Mouse (Mus musculus) T-helper 17 cell (primary cell): ENCODE data around the gene Fbxw8.

ENCODE experiments used
- in situ Hi-C, 2 experiments: fragments of 300-600 bp; cut with MboI, MseI; formaldehyde crosslinking; loops; 1 replicate in 1 of 2; 2 replicates in 1 of 2; pipeline ENCODE4 v1.15.1; 2025; ENCODE audit warnings: high pct_unique_total_duplicates in 2 of 2

The Fbxw8 gene

DNA sequence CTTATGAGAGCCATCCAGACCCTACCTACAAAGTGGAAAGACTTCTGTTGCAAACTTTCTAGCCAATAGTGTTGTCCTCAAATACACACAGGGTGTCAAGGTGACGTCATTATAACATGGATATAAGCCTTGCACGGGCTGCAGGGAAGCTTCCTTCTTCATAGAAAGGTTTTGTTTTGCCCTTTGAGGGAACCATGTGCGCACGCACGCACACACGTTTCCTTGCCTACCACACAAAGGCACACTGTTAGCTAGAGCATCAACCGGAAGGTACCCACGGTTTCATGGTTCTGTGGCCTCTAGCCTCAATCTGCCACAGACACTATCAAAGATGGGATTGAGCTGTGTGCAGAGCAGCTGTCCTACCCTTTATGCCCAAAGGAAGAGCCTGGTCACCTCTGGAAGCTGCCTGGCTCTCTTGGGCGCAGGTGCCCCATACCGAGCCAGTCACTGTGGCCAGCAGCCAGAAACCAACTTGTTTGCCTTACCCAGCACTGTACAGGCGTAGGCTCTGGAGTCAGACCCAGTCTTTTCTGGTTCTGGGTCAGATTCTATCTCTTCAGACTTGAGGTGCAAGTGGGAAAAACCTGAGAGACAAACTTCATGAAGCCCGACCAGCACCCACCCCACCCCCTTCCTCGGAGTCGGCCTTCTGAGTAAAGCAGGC, 108.0 kb downstream of the Fbxw8 start:
- in situ Hi-C loops = no loop called here

- in situ Hi-C loops = no loop called here
Observed at GRCm38 (mm10) chr5:118045385-118045784, 109.9 kb downstream of the Fbxw8 start.

- in situ Hi-C loops = no loop called here
Observed at GRCm38 (mm10) chr5:118044907-118045306, 110.4 kb downstream of the Fbxw8 start.

DNA sequence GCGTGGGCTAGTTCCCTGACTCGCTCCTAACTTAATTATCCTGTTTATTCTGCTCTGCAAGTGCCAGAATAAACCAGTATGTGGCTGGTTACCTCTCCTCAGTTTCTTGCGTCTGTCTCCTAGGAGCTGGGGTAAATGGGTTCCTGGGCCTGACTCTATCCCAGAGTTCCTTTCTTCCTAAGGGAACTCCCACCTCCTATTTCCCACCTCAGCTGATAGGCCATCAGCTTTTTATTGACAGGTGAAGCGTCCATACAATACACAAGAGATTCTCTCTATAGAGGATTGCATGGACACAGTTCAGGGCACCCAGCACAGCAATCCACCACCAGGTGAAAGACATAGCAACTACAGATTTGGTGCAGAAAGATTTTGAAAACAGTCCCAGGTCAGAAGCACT, 111.5 kb downstream of the Fbxw8 start:
- in situ Hi-C loops = no loop called here

DNA sequence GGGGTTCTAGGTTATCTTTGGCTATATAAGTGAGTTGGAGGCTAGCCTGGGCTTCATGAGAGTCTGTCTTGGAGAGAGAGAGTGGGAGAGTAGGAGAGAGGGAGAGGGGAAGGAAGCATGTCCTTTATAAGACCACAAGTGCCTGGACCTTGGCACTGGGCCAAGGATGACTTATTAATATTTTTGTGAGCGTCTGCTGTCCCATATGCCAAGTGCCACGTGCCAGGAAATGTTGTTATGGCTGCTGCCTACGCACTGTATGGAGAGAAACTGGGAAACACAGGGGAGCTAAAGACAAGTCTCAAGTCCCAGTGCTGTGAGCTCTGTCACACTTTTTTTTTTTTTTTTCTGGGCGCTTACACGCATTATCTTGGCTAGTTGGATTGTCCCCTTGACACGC, 112.7 kb downstream of the Fbxw8 start:
- in situ Hi-C loops = no loop called here

GRCm38 (mm10) chr5:118039241-118039668, 116.0 kb downstream of the Fbxw8 start:
- in situ Hi-C loops = no loop called here

DNA sequence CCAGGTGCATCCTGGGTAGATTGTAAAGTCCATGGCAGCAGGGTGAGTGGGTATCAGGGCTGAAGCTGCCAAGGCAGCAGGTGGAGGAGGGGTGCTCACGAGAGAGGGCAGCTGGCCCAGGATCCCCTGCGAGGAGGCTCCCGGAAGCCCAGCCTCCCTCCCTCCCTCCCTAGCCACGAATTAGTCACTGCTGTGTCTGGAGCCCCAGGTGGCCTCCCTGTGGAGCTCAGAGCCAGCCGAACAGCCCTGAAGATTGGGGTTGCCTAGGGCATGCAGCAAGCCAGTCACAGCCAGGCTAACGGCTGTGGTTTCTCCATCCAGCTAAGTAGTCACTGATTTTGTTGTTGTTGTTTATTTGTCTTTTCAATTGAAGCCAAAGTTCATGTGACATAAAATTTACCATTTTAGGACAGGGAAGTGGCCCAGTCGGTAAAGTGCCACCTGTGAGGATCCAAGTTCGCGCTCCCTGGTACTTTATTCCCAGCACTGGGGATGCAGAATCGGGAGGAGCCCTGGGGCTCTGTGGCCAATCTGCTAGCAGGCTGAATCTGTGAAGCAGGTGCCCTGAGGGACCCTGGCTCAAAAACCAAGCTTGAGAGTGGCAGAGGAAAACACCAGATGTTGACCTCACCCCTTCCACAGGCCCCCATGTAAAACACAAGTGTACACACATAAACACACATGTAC, 117.3 kb downstream of the Fbxw8 start:
- in situ Hi-C loops = no loop called here

DNA sequence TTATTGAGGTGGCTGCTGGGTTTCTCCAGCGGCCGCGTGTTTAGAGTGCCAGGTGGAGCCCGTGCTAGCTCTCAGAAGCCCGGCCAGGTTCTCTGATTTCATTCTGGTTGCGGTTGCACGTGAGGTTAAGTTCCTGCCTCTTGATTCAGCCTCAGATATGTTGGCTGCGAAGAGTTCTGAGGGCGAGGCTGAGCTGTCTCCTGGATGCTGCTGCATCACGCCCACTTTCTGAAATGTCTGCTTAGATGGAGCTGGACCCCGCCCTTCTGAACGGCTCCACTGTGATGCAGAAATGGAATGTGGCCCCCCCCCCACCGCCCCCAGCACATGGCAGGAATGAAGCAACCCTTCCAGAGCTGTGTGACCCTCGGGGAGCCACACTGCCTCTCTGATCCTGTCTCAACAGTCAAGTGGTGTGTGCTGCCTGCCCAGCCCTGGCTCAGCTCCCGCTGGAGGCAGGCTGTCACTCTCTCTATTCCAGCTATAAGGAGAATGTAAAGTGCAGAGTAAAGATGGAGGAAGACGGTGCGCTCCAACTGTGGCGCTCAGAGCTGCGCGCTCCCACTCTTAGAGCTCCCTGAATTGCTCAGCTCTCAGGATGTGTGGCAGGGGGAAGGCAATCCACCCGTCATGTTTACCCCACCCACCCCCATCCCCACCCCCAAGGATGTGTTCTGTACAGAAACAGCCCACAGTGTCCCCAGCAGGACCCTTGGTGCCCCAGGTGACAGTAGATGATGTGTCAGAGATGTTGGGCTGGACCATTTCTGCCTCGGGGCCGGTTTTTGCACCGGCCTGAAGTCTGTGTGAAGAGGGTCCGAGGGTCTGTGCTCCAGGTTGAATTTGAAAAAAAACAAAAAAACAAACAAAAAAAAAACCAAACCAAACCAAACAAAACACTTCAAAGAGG, 118.1 kb downstream of the Fbxw8 start:
- in situ Hi-C loops = no loop called here

DNA sequence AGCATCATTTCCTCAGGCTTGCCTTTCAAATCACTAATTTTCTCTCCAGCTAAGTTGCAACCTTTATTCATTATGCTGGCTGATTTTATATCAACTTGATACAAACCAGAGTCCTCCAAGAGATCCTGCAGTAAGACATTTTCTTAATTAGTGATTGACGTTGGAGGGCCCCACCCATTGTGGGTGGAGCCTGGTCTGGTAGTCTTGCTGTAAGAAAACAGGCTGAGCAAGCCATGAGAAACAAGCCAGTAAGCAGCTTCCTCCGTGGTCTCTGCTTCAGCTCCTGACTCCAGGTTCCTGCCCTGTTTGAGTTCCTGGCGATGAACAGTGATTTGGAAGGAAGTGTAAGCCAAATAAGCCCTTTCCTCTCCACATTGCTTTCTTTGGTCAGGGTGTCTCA, 119.5 kb downstream of the Fbxw8 start:
- in situ Hi-C loops = no loop called here

- in situ Hi-C loops = no loop called here
Observed at GRCm38 (mm10) chr5:118034632-118035031, 120.6 kb downstream of the Fbxw8 start.

DNA sequence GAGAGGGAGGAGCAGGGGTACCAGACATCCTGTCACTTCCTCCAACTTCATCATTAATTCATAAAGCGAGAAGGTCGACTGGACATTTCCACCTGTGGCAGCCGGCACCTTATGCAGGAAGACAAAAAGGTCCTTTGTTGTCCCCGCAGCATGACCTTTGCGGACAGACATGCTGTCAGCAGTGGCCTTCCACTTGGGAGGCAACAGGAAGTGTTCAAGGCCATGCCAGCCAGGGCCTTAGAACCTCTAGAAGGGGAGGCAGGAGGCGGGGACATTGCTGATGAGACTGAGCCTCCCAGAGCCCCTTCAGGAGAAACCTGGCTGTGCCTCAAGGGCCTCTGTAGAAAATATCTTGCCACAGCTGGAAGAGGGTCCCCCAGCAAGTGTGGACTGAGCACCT, 121.5 kb downstream of the Fbxw8 start:
- in situ Hi-C loops = no loop called here

DNA sequence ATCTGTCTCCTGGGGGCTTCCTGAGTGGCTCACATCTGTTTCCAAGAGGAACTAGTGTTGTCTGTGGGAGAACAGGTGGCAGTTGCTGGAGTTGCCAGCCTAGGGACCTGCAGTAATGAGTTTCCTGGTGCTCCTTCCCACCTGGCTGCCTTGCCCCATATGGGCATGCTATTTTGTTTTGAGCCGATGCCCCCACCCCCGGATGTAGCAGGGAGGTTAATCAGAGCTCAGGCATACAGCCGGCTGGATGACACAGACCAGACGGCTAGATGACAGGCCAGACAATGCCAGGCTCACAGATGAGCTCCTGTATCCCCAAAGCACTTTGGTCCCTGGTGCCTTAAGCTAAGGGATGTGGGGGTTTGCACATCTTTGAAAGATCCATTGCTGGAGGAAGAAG, 121.9 kb downstream of the Fbxw8 start:
- in situ Hi-C loops = no loop called here

DNA sequence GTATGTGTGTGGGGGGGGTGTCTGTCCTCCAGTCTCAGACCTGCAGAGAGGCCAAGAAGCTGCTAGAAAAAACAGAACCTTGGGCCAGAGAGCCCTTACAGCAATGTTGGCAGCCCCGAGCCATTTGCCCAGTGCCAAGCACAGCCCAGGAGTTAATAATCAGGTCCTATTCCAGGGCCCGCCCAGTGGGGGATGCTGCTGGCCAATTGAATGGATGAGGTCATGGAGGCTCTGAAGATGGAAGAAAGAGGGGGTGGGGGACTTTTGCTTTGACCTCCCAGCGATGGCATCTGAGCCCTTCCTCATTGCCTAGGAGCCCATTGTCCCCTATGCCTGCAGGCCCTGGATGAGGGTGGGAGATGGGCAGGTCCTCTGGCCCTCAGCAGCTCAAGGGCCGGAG, 123.8 kb downstream of the Fbxw8 start:
- in situ Hi-C loops = no loop called here

- in situ Hi-C loops = no loop called here
Observed at GRCm38 (mm10) chr5:118031059-118031458, 124.2 kb downstream of the Fbxw8 start.

- in situ Hi-C loops = no loop called here
Observed at GRCm38 (mm10) chr5:118030022-118030675, 125.1 kb downstream of the Fbxw8 start.

- in situ Hi-C loops = loop anchor here (5.0 kb wide), 1 partner anchor 38 kb away; no protein-coding TSS in a partner anchor
Observed at GRCm38 (mm10) chr5:118029420-118029819, 125.8 kb downstream of the Fbxw8 start.

- in situ Hi-C loops = loop anchor here (5.0 kb wide), 1 partner anchor 38 kb away; no protein-coding TSS in a partner anchor
Observed at GRCm38 (mm10) chr5:118029035-118029408, 126.2 kb downstream of the Fbxw8 start.

GRCm38 (mm10) chr5:118028191-118029034, 126.9 kb downstream of the Fbxw8 start:
- in situ Hi-C loops = loop anchor here (5.0 kb wide), 1 partner anchor 39 kb away; no protein-coding TSS in a partner anchor

- in situ Hi-C loops = loop anchor here (5.0 kb wide), 1 partner anchor 40 kb away; no protein-coding TSS in a partner anchor
Observed at GRCm38 (mm10) chr5:118027698-118028190, 127.5 kb downstream of the Fbxw8 start, which contains the start of gene Tesc. Gene Tesc, plus strand, starts transcription at chr5:118027743.

DNA sequence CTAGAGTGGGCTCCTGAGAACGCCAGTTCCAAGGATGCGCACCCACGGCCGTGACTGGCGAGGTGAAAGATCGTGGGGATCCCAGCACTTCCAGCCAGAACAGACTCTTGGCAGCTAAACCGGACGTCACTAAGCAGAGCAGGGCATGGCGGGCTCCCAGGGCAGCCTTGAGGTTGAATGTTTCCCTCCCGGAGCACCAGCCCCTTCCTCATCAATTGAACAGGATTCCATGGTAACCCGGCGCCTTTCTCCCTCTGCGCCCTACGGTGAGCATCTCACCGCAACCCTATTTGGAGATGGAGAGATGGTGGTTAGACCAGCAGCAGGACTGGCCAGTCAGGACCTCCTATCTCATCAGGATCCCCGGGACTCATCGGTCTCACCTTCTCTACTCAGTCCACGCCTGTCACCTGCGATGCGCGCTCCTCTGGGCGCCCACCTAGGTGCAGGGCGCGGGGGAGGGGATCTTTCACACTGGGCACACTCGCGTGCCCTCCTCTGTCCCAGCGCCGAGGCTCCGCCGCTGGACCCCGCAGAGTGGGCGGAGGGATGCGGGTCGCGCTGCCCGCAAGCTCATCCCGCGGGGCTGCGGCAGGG, 128.1 kb downstream of the Fbxw8 start:
- in situ Hi-C loops = loop anchor here (5.0 kb wide), 1 partner anchor 40 kb away; no protein-coding TSS in a partner anchor
